Mouse (Mus musculus) CH12.LX (cell line): ENCODE results near the gene 1110002E22Rik. TPM values are rescaled to one million over a fixed set of nuclear protein-coding genes. Genes with fewer than 3 reads are reported as not detected.

Experiments
- DNase-seq: peaks from one replicate; pipeline ENCODE4 v3.0.0-alpha.2; 2013; ENCODE audit errors: extremely low read depth
- H3K27ac ChIP-seq: 2 replicates; pipeline ENCODE4 v1.5.1; 2012; ENCODE audit warnings: low read depth, mild to moderate bottlenecking, control low read depth, moderate library complexity; ENCODE audit not compliant: insufficient read depth
- H3K27me3 ChIP-seq: replicated peaks from 2 replicates; pipeline ENCODE3; 2012; ENCODE audit warnings: inconsistent platforms
- H3K36me3 ChIP-seq, 2 experiments: replicated peaks in 1 of 2; 2 replicates each; pipeline versions ENCODE3 to v1.6.1; 2012; ENCODE audit warnings: inconsistent platforms in 1 of 2, low read length in 1 of 2, mild to moderate bottlenecking in 1 of 2, mixed read lengths in 1 of 2, moderate library complexity in 1 of 2; ENCODE audit not compliant: control insufficient read depth in 1 of 2, insufficient read depth in 1 of 2
- H3K4me1 ChIP-seq, 2 experiments: 2 replicates each; pipeline ENCODE4 v1.6.1; 2012; ENCODE audit warnings: inconsistent platforms in 1 of 2, moderate library complexity in 1 of 2; ENCODE audit not compliant: insufficient read depth in 2 of 2, control insufficient read depth in 1 of 2
- H3K4me2 ChIP-seq: 2 replicates; pipeline ENCODE4 v1.6.1; 2012; ENCODE audit warnings: low read depth, mild to moderate bottlenecking, control low read depth; ENCODE audit not compliant: poor library complexity, insufficient read depth, severe bottlenecking
- H3K4me3 ChIP-seq, 3 experiments: fragments of 150-350 bp in 1 of 3; sonication (generic) in 1 of 3; replicated peaks in 1 of 3; 2 replicates each; pipeline versions ENCODE3 to v1.5.1; 2011 to 2012; ENCODE audit warnings: low read depth in 2 of 3, low read length in 2 of 3, mild to moderate bottlenecking in 2 of 3, moderate library complexity in 2 of 3, control low read depth in 1 of 3, improper control_type of control experiment in 1 of 3, inconsistent platforms in 1 of 3, mixed read lengths in 1 of 3; ENCODE audit not compliant: poor library complexity in 1 of 3
- H3K79me2 ChIP-seq: replicated peaks from 2 replicates; pipeline ENCODE4 v1.6.1; 2012; ENCODE audit warnings: mild to moderate bottlenecking, moderate library complexity; ENCODE audit not compliant: control insufficient read depth, poor library complexity, insufficient read depth, severe bottlenecking; ENCODE audit errors: extremely low read depth
- H3K9ac ChIP-seq: 2 replicates; pipeline ENCODE4 v1.6.1; 2012; ENCODE audit warnings: low read depth, mild to moderate bottlenecking, control low read depth, moderate library complexity; ENCODE audit not compliant: insufficient read depth
- H3K9me3 ChIP-seq: replicated peaks from 2 replicates; pipeline ENCODE3; 2012; ENCODE audit warnings: low read length, inconsistent platforms, mixed read lengths
- EP300 ChIP-seq: IDR thresholded peaks from 2 replicates; pipeline ENCODE4 v1.6.1; 2011; ENCODE audit warnings: low read length, improper control_type of control experiment
- ETS1 ChIP-seq: conservative IDR thresholded peaks from 2 replicates; pipeline ENCODE4 v1.6.1; 2012; ENCODE audit warnings: low read depth, mild to moderate bottlenecking, inconsistent platforms, low read length, improper control_type of control experiment, moderate library complexity
- HCFC1 ChIP-seq: IDR thresholded peaks from 2 replicates; pipeline ENCODE4 v1.6.1; 2012; ENCODE audit warnings: low read depth, mild to moderate bottlenecking, inconsistent platforms, low read length, improper control_type of control experiment
- IRF4 ChIP-seq: IDR thresholded peaks from 2 replicates; pipeline ENCODE4 v1.6.1; 2014; ENCODE audit warnings: low read depth, mild to moderate bottlenecking, inconsistent platforms, low read length, improper control_type of control experiment
- JUN ChIP-seq: IDR thresholded peaks from 2 replicates; pipeline ENCODE4 v1.6.1; 2011; ENCODE audit warnings: low read depth, mild to moderate bottlenecking, low read length, improper control_type of control experiment, moderate library complexity; ENCODE audit not compliant: insufficient read depth
- KAT2A ChIP-seq: IDR thresholded peaks from 2 replicates; pipeline ENCODE4 v1.6.1; 2012; ENCODE audit warnings: low read length, improper control_type of control experiment, inconsistent platforms; ENCODE audit not compliant: insufficient replicate concordance
- PAX5 ChIP-seq: IDR thresholded peaks from 2 replicates; pipeline ENCODE4 v1.6.1; 2012; ENCODE audit warnings: low read length, inconsistent platforms, mixed read lengths
- USF2 ChIP-seq: conservative IDR thresholded peaks from 2 replicates; pipeline ENCODE4 v1.6.1; 2011; ENCODE audit warnings: low read depth, low read length, improper control_type of control experiment
- ZKSCAN1 ChIP-seq: IDR thresholded peaks from 2 replicates; pipeline ENCODE4 v1.6.1; 2012; ENCODE audit warnings: low read depth, inconsistent platforms, low read length, improper control_type of control experiment, borderline replicate concordance
- ZMIZ1 ChIP-seq: IDR thresholded peaks from 2 replicates; pipeline ENCODE4 v1.6.1; 2012; ENCODE audit warnings: low read depth, mild to moderate bottlenecking, inconsistent platforms, low read length, improper control_type of control experiment
- ZNF384 ChIP-seq: IDR thresholded peaks from 2 replicates; pipeline ENCODE4 v1.6.1; 2012; ENCODE audit warnings: low read depth, low read length, improper control_type of control experiment, inconsistent platforms
- dilution Hi-C: fragments of 300-500 bp; cut with MboI; formaldehyde crosslinking; loops from 2 replicates; pipeline ENCODE4 v1.14.3; 2020; ENCODE audit warnings: low sequenced_read_pairs; ENCODE audit not compliant: extremely low pct_unique_long_range_greater_than_20kb, extremely low pct_ligation_motif_present
- in situ Hi-C: fragments of 300-500 bp; cut with MboI; formaldehyde crosslinking; loops from 3 replicates; pipeline ENCODE4 v1.14.3; 2019; ENCODE audit warnings: low sequenced_read_pairs, low pct_ligation_motif_present, low pct_unique_long_range_greater_than_20kb, mixed read lengths
- polyA plus RNA-seq: library from polyadenylated mRNA; unstranded; fragments of >175 nt; gene quantifications from 2 replicates; pipeline ENCODE4 v1.2.1, GENCODE M21; 2012; ENCODE audit warnings: low read depth; ENCODE audit not compliant: insufficient read length
- total RNA-seq, 2 experiments: library from RNA; depleted of rRNA; stranded (reverse); fragments of 300-350 nt in 1 of 2; fragments of >200 nt in 1 of 2; gene quantifications; 2 replicates each; pipeline ENCODE4 v1.2.3; 2012 to 2014

The 1110002E22Rik gene
- total and polyA plus RNA-seq, 3 experiments = 0.66 to 2.3 (median 2.0) TPM

- TF ChIP-seq IRF4 = no peak
- no peak for TF ChIP-seq USF2
- no peak for TF ChIP-seq EP300
- no peak for TF ChIP-seq HCFC1
- TF ChIP-seq PAX5 = no peak
- TF ChIP-seq KAT2A = no peak
- no peak for TF ChIP-seq ZNF384
- no peak for TF ChIP-seq ZMIZ1
- DNase-seq = no peak
- H3K4me1 ChIP-seq = peaks cover 2 to 9% of the 10 kb centered on the region in 2 experiments; a peak in 2 of 4 replicates
- H3K27me3 ChIP-seq = no peaks in the 10 kb centered on the region
- H3K79me2 ChIP-seq = no peaks in the 10 kb centered on the region
- dilution Hi-C loops = loop anchor here (25.0 kb wide), 1 partner anchor 342 kb away; no protein-coding TSS in a partner anchor
- no peak overlapping the region for H3K4me2 ChIP-seq
- H3K36me3 ChIP-seq = peaks cover 0 to 2% of the 10 kb centered on the region in 2 experiments
- H3K4me3 ChIP-seq = no peak overlapping the region
- no peak overlapping the region for H3K9ac ChIP-seq
- no peak overlapping the region for H3K27ac ChIP-seq
- H3K9me3 ChIP-seq = no peaks in the 10 kb centered on the region
- in situ Hi-C loops = no loop called here
These were observed 64.3 kb downstream of the 1110002E22Rik start for GRCm38 (mm10) chr3:138129110-138129509.

- dilution Hi-C loops (loop anchor here (25.0 kb wide), 1 partner anchor 343 kb away; no protein-coding TSS in a partner anchor), in situ Hi-C loops (loop anchor here (5.0 kb wide), 1 partner anchor 63 kb away; the partner anchor contains the start of genes 1110002E22Rik and Gm5105)
- no peak for TF ChIP-seq ETS1
- no peak for TF ChIP-seq JUN
- no peak for TF ChIP-seq ZKSCAN1
- no peak for TF ChIP-seq EP300
These were observed 65.8 kb downstream of the 1110002E22Rik start for GRCm38 (mm10) chr3:138130692-138131091.

More at GRCm38 (mm10) chr3:138130692-138131091, 65.8 kb downstream of the 1110002E22Rik start:
- peaks cover 2 to 9% of the 10 kb centered on the region in 2 experiments; a peak in 1 of 4 replicates for H3K4me1 ChIP-seq
- no peaks in the 10 kb centered on the region for H3K27me3 ChIP-seq
- no peak overlapping the region for H3K4me3 ChIP-seq
- H3K9ac ChIP-seq = no peak overlapping the region
- peaks cover 0 to 2% of the 10 kb centered on the region in 2 experiments for H3K36me3 ChIP-seq
- no peak overlapping the region for H3K27ac ChIP-seq
- H3K9me3 ChIP-seq = no peaks in the 10 kb centered on the region
- H3K4me2 ChIP-seq = no peak overlapping the region
- H3K79me2 ChIP-seq = no peaks in the 10 kb centered on the region
- DNase-seq = no peak

Other genes with a start within 250 kb of the 1110002E22Rik start
- gene H2afz, start 200.6 kb upstream of the 1110002E22Rik start, total RNA-seq (2012; rRNA removed) = 3,347 and 4,299 TPM in 2 replicates
- gene H2afz, start 200.6 kb upstream of the 1110002E22Rik start, total RNA-seq (2014; rRNA removed) = 4,409 and 4,907 TPM in 2 replicates
- 3,496 and 4,006 TPM in 2 replicates for gene H2afz, start 200.6 kb upstream of the 1110002E22Rik start, polyA plus RNA-seq
- 6.0 and 7.0 TPM in 2 replicates for gene Dnajb14, start 197.4 kb upstream of the 1110002E22Rik start, total RNA-seq (2012; rRNA removed)
- gene Dnajb14, start 197.4 kb upstream of the 1110002E22Rik start, total RNA-seq (2014; rRNA removed) = 2.8 and 2.9 TPM in 2 replicates
- 4.4 and 6.4 TPM in 2 replicates for gene Dnajb14, start 197.4 kb upstream of the 1110002E22Rik start, polyA plus RNA-seq
- 146 and 169 TPM in 2 replicates for gene Lamtor3, start 146.5 kb upstream of the 1110002E22Rik start, total RNA-seq (2012; rRNA removed)
- 245 and 260 TPM in 2 replicates for gene Lamtor3, start 146.5 kb upstream of the 1110002E22Rik start, total RNA-seq (2014; rRNA removed)
- 147 and 155 TPM in 2 replicates for gene Lamtor3, start 146.5 kb upstream of the 1110002E22Rik start, polyA plus RNA-seq
- gene Dapp1, start 83.5 kb upstream of the 1110002E22Rik start, total RNA-seq (2012; rRNA removed) = 55.5 and 63.6 TPM in 2 replicates
- gene Dapp1, start 83.5 kb upstream of the 1110002E22Rik start, total RNA-seq (2014; rRNA removed) = 53.5 and 66.4 TPM in 2 replicates
- gene Dapp1, start 83.5 kb upstream of the 1110002E22Rik start, polyA plus RNA-seq = 62.8 and 81.7 TPM in 2 replicates
- 0.13 TPM in 1 of 2 replicates, not detected in the other for gene Gm5105, start 2.3 kb downstream of the 1110002E22Rik start, total RNA-seq (2012; rRNA removed)
- not detected in 2 replicates for gene Gm5105, start 2.3 kb downstream of the 1110002E22Rik start, total RNA-seq (2014; rRNA removed)
- not detected in 2 replicates for gene Gm5105, start 2.3 kb downstream of the 1110002E22Rik start, polyA plus RNA-seq
- 38.0 and 43.9 TPM in 2 replicates for gene Trmt10a, start 78.4 kb downstream of the 1110002E22Rik start, total RNA-seq (2012; rRNA removed)
- 31.6 and 33.1 TPM in 2 replicates for gene Trmt10a, start 78.4 kb downstream of the 1110002E22Rik start, total RNA-seq (2014; rRNA removed)
- gene Trmt10a, start 78.4 kb downstream of the 1110002E22Rik start, polyA plus RNA-seq = 65.7 and 90.4 TPM in 2 replicates
- 4.0 and 4.5 TPM in 2 replicates for gene Mttp, start 79.9 kb downstream of the 1110002E22Rik start, total RNA-seq (2012; rRNA removed)
- 6.2 and 6.3 TPM in 2 replicates for gene Mttp, start 79.9 kb downstream of the 1110002E22Rik start, total RNA-seq (2014; rRNA removed)
- 5.9 and 6.0 TPM in 2 replicates for gene Mttp, start 79.9 kb downstream of the 1110002E22Rik start, polyA plus RNA-seq
- not detected in 2 replicates for gene 4930579F01Rik, start 128.8 kb downstream of the 1110002E22Rik start, total RNA-seq (2012; rRNA removed)
- gene 4930579F01Rik, start 128.8 kb downstream of the 1110002E22Rik start, total RNA-seq (2014; rRNA removed) = not detected in 2 replicates
- not detected in 2 replicates for gene 4930579F01Rik, start 128.8 kb downstream of the 1110002E22Rik start, polyA plus RNA-seq
- gene Adh7, start 152.7 kb downstream of the 1110002E22Rik start, total RNA-seq (2012; rRNA removed) = not detected in 2 replicates
- gene Adh7, start 152.7 kb downstream of the 1110002E22Rik start, total RNA-seq (2014; rRNA removed) = not detected in 2 replicates
- not detected in 2 replicates for gene Adh7, start 152.7 kb downstream of the 1110002E22Rik start, polyA plus RNA-seq
- 0.13 TPM in 1 of 2 replicates, not detected in the other for gene Adh1, start 195.9 kb downstream of the 1110002E22Rik start, total RNA-seq (2012; rRNA removed)
- not detected in 2 replicates for gene Adh1, start 195.9 kb downstream of the 1110002E22Rik start, total RNA-seq (2014; rRNA removed)
- not detected in 2 replicates for gene Adh1, start 195.9 kb downstream of the 1110002E22Rik start, polyA plus RNA-seq
- not detected in 2 replicates for gene Adh6a, start 248.2 kb downstream of the 1110002E22Rik start, total RNA-seq (2012; rRNA removed)
- gene Adh6a, start 248.2 kb downstream of the 1110002E22Rik start, total RNA-seq (2014; rRNA removed) = not detected in 2 replicates
- gene Adh6a, start 248.2 kb downstream of the 1110002E22Rik start, polyA plus RNA-seq = not detected in 2 replicates